In the genomic region with DNA sequence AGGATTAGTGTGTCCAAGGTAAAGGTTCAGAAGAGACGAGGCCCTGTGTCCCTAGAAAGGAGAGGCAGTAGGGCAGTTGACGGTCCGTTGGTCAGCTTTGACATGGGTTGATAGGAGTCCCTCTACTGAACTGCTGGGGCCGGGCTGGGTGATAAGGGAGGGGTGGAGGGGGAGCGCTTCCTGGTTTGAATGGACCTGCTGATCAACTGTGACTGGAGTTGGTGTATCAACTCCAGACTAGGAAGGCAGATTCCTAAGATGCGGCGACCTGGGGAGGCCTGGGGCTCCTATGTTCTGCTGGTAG, we compare ENCODE assay signal across 8 mouse cellular contexts.
DNase-seq lines count a peak whose midpoint lies in the region; ATAC-seq and TF ChIP-seq lines count a peak whose summit lies in the region.

No protein-coding gene starts in this region.

- no peak overlapping the region for H3K4me2 ChIP-seq in heart, embryonic 14.5 days (ENCODE audit: low read length)
- peak overlapping the region; percentile 67 for H3K4me2 ChIP-seq in hindbrain, embryonic 15.5 days
- peak overlapping the region; percentile 84 for H3K4me2 ChIP-seq in midbrain, embryonic 11.5 days

- H3K4me1 ChIP-seq in heart, embryonic 14.5 days (ENCODE audit: control insufficient read depth in 2 of 2, insufficient read depth in 2 of 2, low read length in 2 of 2): peaks cover 50 to 63% of the 10 kb centered on the region in 2 experiments
- H3K4me1 ChIP-seq in G1E (ENCODE audit: insufficient read depth, low read depth, low read length): peaks cover 96% of the 10 kb centered on the region
- H3K4me1 ChIP-seq in hindbrain, embryonic 15.5 days (replicated peaks): peaks cover 61% of the 10 kb centered on the region
- peaks cover 45% of the 10 kb centered on the region for H3K4me1 ChIP-seq in midbrain, embryonic 11.5 days (ENCODE audit: control insufficient read depth, insufficient read depth, low read length)

- 0 out of 4 replicates have a peak overlapping the region, but pooled peaks have one; percentile 4 to 72 for H3K27ac ChIP-seq in heart, embryonic 14.5 days (replicated peaks in 1 of 2; ENCODE audit: control insufficient read depth in 1 of 2, insufficient read depth in 1 of 2, low read depth in 2 of 2, low read length in 2 of 2)
- H3K27ac ChIP-seq in hindbrain, embryonic 15.5 days (replicated peaks): peak overlapping the region; percentile 94
- H3K27ac ChIP-seq in midbrain, embryonic 11.5 days (ENCODE audit: low read depth, low read length): peak overlapping the region; percentile 98

- H3K36me3 ChIP-seq in heart, embryonic 14.5 days (ENCODE audit: control insufficient read depth, insufficient read depth, low read length): no peaks in the 10 kb centered on the region
- H3K36me3 ChIP-seq in G1E (replicated peaks): peaks cover 50% of the 10 kb centered on the region
- no peaks in the 10 kb centered on the region for H3K36me3 ChIP-seq in hindbrain, embryonic 15.5 days
- H3K36me3 ChIP-seq in midbrain, embryonic 11.5 days (ENCODE audit: control insufficient read depth, insufficient read depth, low read length): no peaks in the 10 kb centered on the region

- ATAC-seq in heart, embryonic 14.5 days (ENCODE audit: insufficient number of reproducible peaks, insufficient read depth, low FRiP score, low read depth): no peak
- ATAC-seq in G1E (ENCODE audit: extremely low read depth, insufficient number of reproducible peaks, low FRiP score, poor library complexity, severe bottlenecking): no peak
- ATAC-seq in hindbrain, embryonic 15.5 days (ENCODE audit: low FRiP score, low read depth): no peak
- ATAC-seq in midbrain, embryonic 11.5 days (ENCODE audit: low FRiP score): no peak

- intact Hi-C loops in heart, postnatal 10 days (cut with DNase I): no loop called here

- TF ChIP-seq CTCF in G1E (IDR thresholded peaks at IDR 0.05; ENCODE audit: low read depth, low read length): no peak

- no peak overlapping the region for H3K4me3 ChIP-seq in heart, embryonic 14.5 days (ENCODE audit: control insufficient read depth in 1 of 2, insufficient read depth in 1 of 2, low read depth in 1 of 2, low read length in 2 of 2)
- peak overlapping the region; percentile 75; the same call in 1 of the 2 replicates for H3K4me3 ChIP-seq in G1E (ENCODE audit: low read depth, low read length)
- H3K4me3 ChIP-seq in hindbrain, embryonic 15.5 days: no peak overlapping the region; the same call in 1 of the 2 replicates
- no peak overlapping the region for H3K4me3 ChIP-seq in midbrain, embryonic 11.5 days (ENCODE audit: low read depth, low read length)

- 17% methylated on average over 7 of the region's 7 CpGs for WGBS in heart, embryonic 14.5 days
- 24% methylated on average over 7 of the region's 7 CpGs for WGBS in hindbrain, embryonic 15.5 days
- WGBS in midbrain, embryonic 11.5 days: 13% methylated on average over 7 of the region's 7 CpGs

- DNase-seq in heart, postnatal 10 days: no peak
- DNase-seq in G1E (ENCODE audit: low spot score): no peak
- DNase-seq in midbrain, embryonic 11.5 days (ENCODE audit: low spot score, missing footprints): no peak
- DNase-seq in cerebellum, adult 8-10 months: no peak
- DNase-seq in right cerebral cortex, adult 2 months (ENCODE audit: low spot score in 2 of 2): no peak
- no peak for DNase-seq in frontal cortex, postnatal 10 days (ENCODE audit: low spot score in 2 of 2)

- H3K27me3 ChIP-seq in heart, embryonic 14.5 days (ENCODE audit: control insufficient read depth, insufficient read depth, low read length): no peaks in the 10 kb centered on the region
- no peaks in the 10 kb centered on the region for H3K27me3 ChIP-seq in G1E (ENCODE audit: insufficient read depth, low read length)
- H3K27me3 ChIP-seq in hindbrain, embryonic 15.5 days: no peaks in the 10 kb centered on the region
- H3K27me3 ChIP-seq in midbrain, embryonic 11.5 days (ENCODE audit: control insufficient read depth, insufficient read depth, low read length): no peaks in the 10 kb centered on the region

- no peak overlapping the region for H3K9ac ChIP-seq in heart, embryonic 14.5 days (ENCODE audit: low read length)
- H3K9ac ChIP-seq in hindbrain, embryonic 15.5 days: peak overlapping the region; percentile 73; the same call in 1 of the 2 replicates
- peak overlapping the region; percentile 95 for H3K9ac ChIP-seq in midbrain, embryonic 11.5 days (ENCODE audit: low read length)

- no peaks in the 10 kb centered on the region for H3K9me3 ChIP-seq in heart, embryonic 14.5 days (ENCODE audit: control insufficient read depth, low read length)
- H3K9me3 ChIP-seq in G1E (replicated peaks): no peaks in the 10 kb centered on the region
- H3K9me3 ChIP-seq in hindbrain, embryonic 15.5 days: no peaks in the 10 kb centered on the region
- H3K9me3 ChIP-seq in midbrain, embryonic 11.5 days (ENCODE audit: control insufficient read depth, low read length): no peaks in the 10 kb centered on the region

Comparison
In these comparisons a context has a peak if more than half of its experiments do, and no peak if none do; other contexts are left out.
1. H3K27ac ChIP-seq: peak in every context shown above with its lines; median percentile 98 in midbrain, embryonic 11.5 days; 94 in hindbrain, embryonic 15.5 days; 38 in heart, embryonic 14.5 days.